Mouse (Mus musculus) heart, adult 2 months (tissue): Measurements from ENCODE around the gene Eif4a1.

Experiments used
- CTCF ChIP-seq: fragments of 200-600 bp; IDR thresholded peaks from 2 replicates; pipeline ENCODE4 v1.8.1; 2022; ENCODE audit warnings: antibody characterized with exemption, mild to moderate bottlenecking, moderate library complexity
- EP300 ChIP-seq: fragments of 200-500 bp; IDR thresholded peaks from 2 replicates; pipeline ENCODE4 v1.6.1; 2011; ENCODE audit warnings: low read depth, low read length, control low read depth; ENCODE audit not compliant: insufficient read depth
- POLR2A ChIP-seq: fragments of 200-500 bp; IDR thresholded peaks from 2 replicates; pipeline ENCODE4 v1.6.1; 2011; ENCODE audit warnings: mild to moderate bottlenecking, low read depth, low read length, control low read depth; ENCODE audit not compliant: insufficient read depth

- TF ChIP-seq CTCF (no peak), EP300 (no peak), POLR2A (no peak)
These were observed 498 bp downstream of the Eif4a1 start for GRCm38 (mm10) chr11:69671726-69672124.
